Mouse (Mus musculus): Measurements from ENCODE around the gene Fbxw25.
"Not testable (repeated sequence)": the region's sequence is repeated elsewhere in the genome, so short reads cannot be mapped to it uniquely, and the experiment has no call there.

Gene Fbxw25

DNA sequence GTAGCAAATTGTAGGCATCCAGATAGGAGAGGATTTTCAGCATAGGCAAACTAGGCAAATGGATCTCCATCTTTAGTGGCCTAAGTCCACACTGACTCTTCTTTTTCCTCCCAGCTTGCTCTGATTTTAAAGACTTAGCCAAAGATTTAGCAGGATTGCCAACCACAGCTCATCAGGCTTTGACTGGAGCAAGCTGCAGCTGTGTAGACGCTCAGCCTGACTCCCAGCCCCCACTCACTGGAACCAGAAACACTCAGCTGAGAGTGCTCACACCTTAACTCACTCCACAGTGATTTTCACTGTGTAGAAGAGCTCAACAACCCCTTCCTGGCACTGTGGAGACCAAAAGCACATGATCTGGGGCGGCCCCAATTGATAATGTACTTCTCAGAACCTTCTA is at the start of gene Fbxw25:
Fbxw25 (minus strand) TSS at position 101 of the 400 bp plus-strand sequence.
- in situ Hi-C loops (cut with MboI, MseI), result not testable (repeated sequence)

DNA sequence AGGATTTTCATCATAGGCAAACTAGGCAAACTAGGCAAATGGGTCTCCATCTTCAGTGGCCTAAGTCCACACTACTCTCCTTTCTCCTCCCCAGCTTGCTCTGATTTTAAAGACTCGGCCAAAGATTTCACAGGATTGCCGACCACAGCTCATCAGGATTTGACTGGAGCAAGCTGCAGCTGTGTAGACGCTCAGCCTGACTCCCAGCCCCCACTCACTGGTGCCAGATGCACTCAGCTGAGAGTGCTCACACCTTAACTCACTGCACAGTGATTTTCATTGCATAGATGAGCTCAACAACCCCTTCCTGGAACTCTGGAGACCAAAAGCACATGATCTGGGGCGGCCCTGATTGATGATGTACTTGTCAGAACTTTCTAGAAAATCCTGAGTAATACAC is 38.1 kb upstream of the Fbxw25 start, which contains the start of gene Fbxw18:
Fbxw18 (minus strand) TSS at position 101 of the 400 bp plus-strand sequence.
- in situ Hi-C loops (cut with MboI, MseI), result not testable (repeated sequence)

DNA sequence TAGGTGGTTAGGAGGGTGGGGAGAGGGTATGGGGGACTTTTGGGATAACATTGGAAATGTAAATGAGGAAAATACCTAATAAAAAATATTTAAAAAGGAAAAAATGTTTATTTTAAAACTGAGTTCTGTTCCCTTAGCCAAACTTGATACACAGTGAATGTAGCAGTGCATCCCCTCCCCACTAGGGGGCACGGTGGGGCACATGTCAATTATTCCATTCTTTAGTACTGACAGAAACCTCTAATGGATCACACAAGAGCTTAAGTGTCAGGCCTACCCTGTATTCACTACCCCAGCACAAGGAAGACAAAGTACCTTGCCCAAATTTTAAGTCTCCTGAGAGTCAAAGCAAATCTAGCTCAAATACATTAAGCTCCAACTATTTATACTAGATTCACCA is 20.8 kb upstream of the Fbxw25 start:
- in situ Hi-C loops (cut with MboI, MseI), result no loop called here

DNA sequence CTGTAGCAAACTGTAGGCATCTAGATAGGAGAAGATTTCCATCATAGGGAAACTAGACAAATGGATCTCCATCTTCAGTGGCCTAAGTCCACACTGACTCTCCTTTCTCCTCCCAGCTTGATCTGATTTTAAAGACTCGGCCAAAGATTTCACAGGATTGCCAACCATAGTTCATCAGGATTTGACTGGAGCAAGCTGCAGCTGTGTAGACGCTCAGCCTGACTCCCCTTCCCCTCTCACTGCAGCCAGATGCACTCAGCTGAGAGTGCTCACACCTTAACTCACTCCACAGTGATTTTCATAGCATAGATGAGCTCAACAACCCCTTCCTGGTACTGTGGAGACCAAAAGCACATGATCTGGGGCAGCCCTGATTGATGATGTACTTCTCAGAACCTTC is 38.5 kb downstream of the Fbxw25 start, which contains the start of gene Fbxw24:
Fbxw24 (minus strand) TSS at position 101 of the 400 bp plus-strand sequence.
- in situ Hi-C loops (cut with MboI, MseI), result not testable (repeated sequence)

DNA sequence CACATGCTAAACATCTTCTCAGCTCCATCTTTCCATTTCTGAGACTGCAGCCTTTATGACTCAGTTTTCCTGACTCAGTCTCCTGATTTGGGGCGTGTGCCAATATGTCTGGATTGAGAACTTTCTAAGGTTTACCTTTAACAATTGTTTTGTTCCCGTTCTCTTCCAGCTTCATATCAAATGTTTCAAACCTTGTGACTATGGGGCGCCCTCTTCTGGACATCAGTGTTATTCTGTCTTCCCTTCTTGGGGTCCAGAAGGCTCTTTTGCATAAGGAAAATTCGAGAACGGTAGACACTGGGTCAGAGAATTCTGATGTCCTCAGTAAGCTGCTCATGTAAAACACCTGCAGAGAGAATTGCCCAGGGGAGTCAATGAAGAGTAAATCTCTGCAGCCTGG is 57.6 kb downstream of the Fbxw25 start:
- in situ Hi-C loops (cut with MboI, MseI), result not testable (repeated sequence)

DNA sequence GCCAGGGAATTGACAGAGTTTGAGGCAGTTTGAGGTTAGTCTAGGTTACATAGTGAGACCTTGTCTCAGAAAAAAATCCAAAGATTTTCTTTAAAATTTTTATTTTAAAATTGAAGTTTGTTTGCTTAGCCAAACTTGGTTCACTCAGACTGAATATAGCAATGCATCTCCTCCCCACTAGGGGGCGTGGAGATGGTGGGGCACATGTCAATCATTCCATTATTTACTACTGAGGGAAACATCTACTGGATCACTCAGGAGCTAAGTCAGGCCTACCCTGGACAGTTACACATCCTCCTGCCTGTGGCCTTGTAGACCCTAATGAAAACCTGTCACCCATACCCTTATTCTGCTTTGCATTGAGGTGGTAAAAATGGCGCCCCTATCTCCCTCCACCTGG is 62.3 kb downstream of the Fbxw25 start:
- in situ Hi-C loops (cut with MboI, MseI), result not testable (repeated sequence)

DNA sequence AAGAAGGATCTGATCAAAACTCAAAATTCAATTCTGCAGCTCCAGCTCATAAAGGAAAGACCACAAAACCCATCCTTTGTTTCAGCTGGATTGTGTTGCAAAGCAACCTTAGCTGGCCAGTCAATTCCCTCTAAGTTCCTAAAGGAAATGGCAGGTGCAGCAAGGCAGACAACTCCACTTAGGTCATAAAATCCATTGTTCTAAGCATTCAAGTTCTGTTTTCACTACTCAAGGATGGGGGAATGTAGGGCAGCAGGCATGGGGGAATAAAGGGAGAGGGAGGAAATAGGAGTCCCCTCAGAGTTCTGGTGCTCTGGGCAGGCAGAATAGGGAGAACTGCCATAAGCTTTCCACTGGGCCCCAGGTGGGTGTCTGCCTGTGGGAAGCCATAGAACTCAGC is 67.2 kb downstream of the Fbxw25 start:
- in situ Hi-C loops (cut with MboI, MseI), result no loop called here
